Mouse (Mus musculus): ENCODE measurements around the gene Metrnl. TPM values are rescaled to one million over a fixed set of nuclear protein-coding genes. Genes with fewer than 3 reads are reported as not detected.
A peak's percentile ranks its signal among the peaks of the same experiment; 100 is the strongest.

Gene Metrnl
- polyA plus RNA-seq, 1 experiment from 2014 or later, result 3.5 TPM

GRCm38 (mm10) chr11:121686091-121686490, 15.3 kb upstream of the Metrnl start:
- ATAC-seq (ENCODE audit: low read depth), result no peak
- Histone ChIP-seq H3K4me3 (replicated peaks) (no peak overlapping the region), H3K9me3 (replicated peaks) (no peaks in the 10 kb centered on the region), H3K36me3 (no peaks in the 10 kb centered on the region), H3K27me3 (no peaks in the 10 kb centered on the region), H3K4me2 (no peak overlapping the region), H3K4me1 (replicated peaks) (no peaks in the 10 kb centered on the region), H3K27ac (no peak overlapping the region), H3K9ac (no peak overlapping the region)
- no peak for DNase-seq
- 59% methylated on average over 4 of the region's 4 CpGs for WGBS (ENCODE audit: insufficient replicate concordance)

DNA sequence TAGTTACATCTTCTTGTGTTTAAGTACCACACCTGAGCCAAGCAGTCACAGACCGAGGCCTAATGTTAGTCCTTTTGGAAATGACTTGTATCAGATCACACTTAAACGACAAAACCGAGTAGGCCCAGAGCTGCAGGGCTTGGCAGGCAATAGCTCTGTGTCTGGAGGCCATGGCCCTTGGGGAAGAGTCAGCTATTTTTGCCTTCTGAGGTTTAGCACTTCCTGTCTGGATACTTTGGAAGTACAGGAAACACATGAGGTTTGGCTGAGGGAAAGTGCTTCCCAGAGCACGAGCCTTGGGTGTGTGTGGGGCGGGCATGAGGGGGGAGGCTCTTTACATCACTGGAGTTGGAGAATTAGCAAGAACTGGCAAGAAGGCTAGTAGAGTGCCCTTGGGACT, 14.7 kb upstream of the Metrnl start:
- no peak overlapping the region for H3K27ac ChIP-seq
- H3K9me3 ChIP-seq (replicated peaks), result no peaks in the 10 kb centered on the region
- H3K27me3 ChIP-seq, result no peaks in the 10 kb centered on the region
- no peak overlapping the region for H3K9ac ChIP-seq
- H3K4me3 ChIP-seq (replicated peaks), result no peak overlapping the region
- no peak overlapping the region for H3K4me2 ChIP-seq
- DNase-seq (no peak), ATAC-seq (ENCODE audit: low read depth) (no peak)
- H3K36me3 ChIP-seq, result no peaks in the 10 kb centered on the region
- 42% methylated on average over 5 of the region's 5 CpGs for WGBS (ENCODE audit: insufficient replicate concordance)
- H3K4me1 ChIP-seq (replicated peaks), result no peaks in the 10 kb centered on the region

DNA sequence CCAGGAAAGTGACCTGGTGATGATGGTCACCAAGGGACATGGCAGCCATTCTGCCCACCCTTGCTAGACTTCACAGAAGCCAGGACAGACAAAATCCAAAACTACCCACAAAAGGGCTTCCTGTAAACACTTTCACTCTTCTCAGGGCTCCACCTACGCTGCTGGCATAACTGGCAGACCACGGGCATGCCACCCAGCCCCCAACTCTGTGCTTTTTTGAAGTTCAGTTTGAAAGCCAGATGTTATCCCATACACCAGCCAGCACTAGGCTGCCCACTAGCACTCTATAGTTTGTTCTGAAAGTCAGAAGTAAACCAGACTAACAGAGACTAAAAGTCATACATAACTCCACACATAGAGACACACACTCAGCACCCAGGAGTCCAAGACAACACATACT, 13.3 kb upstream of the Metrnl start:
- no peak for ATAC-seq (ENCODE audit: low read depth)
- 54% methylated on average over 2 of the region's 2 CpGs for WGBS (ENCODE audit: insufficient replicate concordance)

DNA sequence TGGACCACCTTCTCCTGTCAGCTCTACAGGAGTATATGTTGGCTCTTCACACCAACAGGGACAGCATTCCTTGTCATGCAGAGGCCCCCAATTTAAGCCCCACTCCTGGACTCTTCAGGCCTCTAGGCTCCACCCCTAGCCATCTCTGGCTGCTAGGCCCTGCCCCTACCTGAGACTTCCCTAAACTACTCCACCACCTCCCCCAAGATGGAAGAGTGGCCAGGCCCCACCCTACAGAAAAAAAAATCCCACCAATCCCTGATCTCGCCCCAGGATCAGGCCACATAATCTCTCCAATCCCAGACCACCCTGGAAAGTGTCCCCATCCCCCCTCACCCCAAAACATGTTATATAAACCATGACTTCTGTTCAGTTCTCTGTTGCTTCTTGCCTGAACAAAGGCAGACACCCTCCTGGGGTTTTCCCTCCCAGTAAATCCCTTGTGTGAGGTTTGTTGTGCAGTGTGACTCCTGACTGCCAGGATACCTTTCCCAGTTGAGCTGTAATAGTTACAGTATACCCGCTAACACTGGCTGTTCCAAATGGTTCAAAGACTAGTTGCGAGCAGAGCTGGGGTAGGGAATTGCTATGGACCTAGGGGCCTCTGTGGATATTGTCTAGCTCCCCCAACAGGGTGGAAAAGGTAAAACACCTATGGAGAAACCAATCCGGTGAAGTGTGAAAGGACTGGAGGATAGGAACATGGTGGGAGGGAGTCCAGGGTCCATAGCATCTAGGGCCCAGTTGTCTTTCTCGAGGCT, 5.9 kb upstream of the Metrnl start:
- Histone ChIP-seq H3K4me1 (replicated peaks) (no peaks in the 10 kb centered on the region), H3K36me3 (no peaks in the 10 kb centered on the region), H3K4me2 (no peak overlapping the region), H3K27me3 (peaks cover 9% of the 10 kb centered on the region), H3K9ac (no peak overlapping the region), H3K4me3 (replicated peaks) (no peak overlapping the region), H3K27ac (no peak overlapping the region), H3K9me3 (replicated peaks) (no peaks in the 10 kb centered on the region)
- 66% methylated on average over 5 of the region's 5 CpGs for WGBS (ENCODE audit: insufficient replicate concordance)
- ATAC-seq (ENCODE audit: low read depth), result no peak
- no peak for DNase-seq

More for the DNA sequence above, 13.3 kb upstream of the Metrnl start:
- DNase-seq, result no peak
- Histone ChIP-seq H3K9me3 (replicated peaks) (no peaks in the 10 kb centered on the region), H3K9ac (no peak overlapping the region), H3K4me3 (replicated peaks) (no peak overlapping the region), H3K36me3 (no peaks in the 10 kb centered on the region), H3K4me1 (replicated peaks) (no peaks in the 10 kb centered on the region), H3K27ac (no peak overlapping the region), H3K4me2 (no peak overlapping the region), H3K27me3 (no peaks in the 10 kb centered on the region)

DNA sequence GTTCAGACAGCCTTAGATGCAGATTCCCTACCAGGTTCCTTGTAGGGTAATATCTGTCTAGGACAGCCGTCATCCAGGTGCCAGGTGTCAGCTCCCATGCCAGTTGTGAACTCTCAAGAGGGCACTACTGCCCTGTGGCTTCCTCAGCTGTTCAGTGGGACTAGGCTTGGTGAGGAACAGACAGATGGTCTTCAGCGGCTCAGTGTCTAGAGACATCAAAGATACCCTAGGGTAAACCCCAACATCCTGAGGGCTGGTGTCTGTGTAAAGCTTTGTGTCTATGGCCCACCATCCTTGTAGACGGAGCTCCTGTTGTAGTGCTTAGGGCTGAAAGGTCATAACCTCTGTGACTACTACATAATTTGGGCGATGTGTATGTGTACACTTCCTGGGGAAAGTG, 4.1 kb upstream of the Metrnl start:
- ATAC-seq (ENCODE audit: low read depth), result no peak
- Histone ChIP-seq H3K27ac (no peak overlapping the region), H3K36me3 (no peaks in the 10 kb centered on the region), H3K4me1 (replicated peaks) (no peaks in the 10 kb centered on the region; the same call in 1 of the 2 replicates), H3K4me3 (replicated peaks) (no peak overlapping the region), H3K4me2 (no peak overlapping the region), H3K27me3 (peaks cover 26% of the 10 kb centered on the region), H3K9ac (no peak overlapping the region), H3K9me3 (replicated peaks) (no peaks in the 10 kb centered on the region)
- WGBS (ENCODE audit: insufficient replicate concordance), result 55% methylated on average over 4 of the region's 4 CpGs
- no peak for DNase-seq

- 56% methylated on average over 5 of the region's 5 CpGs for whole genome bisulfite sequencing (ENCODE audit: insufficient replicate concordance)
- Histone ChIP-seq H3K9me3 (replicated peaks) (no peaks in the 10 kb centered on the region), H3K36me3 (no peaks in the 10 kb centered on the region), H3K27ac (no peak overlapping the region), H3K4me1 (replicated peaks) (peaks cover 4% of the 10 kb centered on the region; the same call in 1 of the 2 replicates), H3K4me3 (replicated peaks) (no peak overlapping the region), H3K27me3 (peaks cover 38% of the 10 kb centered on the region), H3K9ac (no peak overlapping the region), H3K4me2 (no peak overlapping the region)
- no peak for ATAC-seq (ENCODE audit: low read depth)
- no peak for DNase-seq
Observed at GRCm38 (mm10) chr11:121698381-121698955, 2.9 kb upstream of the Metrnl start.

DNA sequence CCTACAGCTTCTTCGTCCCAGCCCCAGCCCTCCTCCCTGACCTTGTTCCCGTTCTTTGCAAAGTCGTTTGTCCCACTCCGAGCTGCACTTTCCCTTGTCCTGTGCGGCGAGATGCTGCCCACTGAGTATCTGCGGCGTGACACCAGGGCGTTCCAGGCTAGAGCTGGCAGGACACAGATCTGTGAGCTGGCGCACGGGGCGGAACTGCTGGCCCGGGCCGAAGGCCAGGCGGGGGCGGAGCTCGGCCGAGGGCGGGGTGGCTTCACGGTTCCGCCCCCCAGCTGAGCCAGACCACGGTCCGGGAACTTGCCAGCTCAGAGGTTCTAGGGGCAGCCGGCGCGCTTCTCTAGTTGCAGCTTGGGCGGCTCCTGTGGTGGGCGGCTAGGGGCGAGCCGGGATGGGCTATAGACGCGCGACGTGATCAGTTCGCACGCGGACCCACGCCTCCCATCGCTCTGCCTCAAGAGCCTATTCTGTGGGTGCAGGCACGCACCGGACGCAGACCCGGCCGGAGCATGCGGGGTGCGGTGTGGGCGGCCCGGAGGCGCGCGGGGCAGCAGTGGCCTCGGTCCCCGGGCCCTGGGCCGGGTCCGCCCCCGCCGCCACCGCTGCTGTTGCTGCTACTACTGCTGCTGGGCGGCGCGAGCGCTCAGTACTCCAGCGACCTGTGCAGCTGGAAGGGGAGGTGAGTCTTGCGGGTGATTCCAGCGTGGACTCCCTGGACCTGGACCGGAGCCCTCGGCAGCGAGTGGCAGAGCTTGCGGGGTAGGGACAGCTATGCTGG, 959 bp downstream of the Metrnl start:
- Histone ChIP-seq H3K36me3 (no peaks in the 10 kb centered on the region), H3K27ac (no peak overlapping the region), H3K4me3 (replicated peaks) (peak overlapping the region; percentile 61), H3K27me3 (peaks cover 69% of the 10 kb centered on the region), H3K9me3 (replicated peaks) (no peaks in the 10 kb centered on the region), H3K4me2 (peak overlapping the region; percentile 74), H3K4me1 (replicated peaks) (peaks cover 4% of the 10 kb centered on the region; the same call in 1 of the 2 replicates), H3K9ac (peak overlapping the region; percentile 61)
- WGBS (ENCODE audit: insufficient replicate concordance), result under 1% methylated on average over 69 of the region's 69 CpGs
- peak; percentile 49 for DNase-seq
- ATAC-seq (ENCODE audit: low read depth), result peak; percentile 85

DNA sequence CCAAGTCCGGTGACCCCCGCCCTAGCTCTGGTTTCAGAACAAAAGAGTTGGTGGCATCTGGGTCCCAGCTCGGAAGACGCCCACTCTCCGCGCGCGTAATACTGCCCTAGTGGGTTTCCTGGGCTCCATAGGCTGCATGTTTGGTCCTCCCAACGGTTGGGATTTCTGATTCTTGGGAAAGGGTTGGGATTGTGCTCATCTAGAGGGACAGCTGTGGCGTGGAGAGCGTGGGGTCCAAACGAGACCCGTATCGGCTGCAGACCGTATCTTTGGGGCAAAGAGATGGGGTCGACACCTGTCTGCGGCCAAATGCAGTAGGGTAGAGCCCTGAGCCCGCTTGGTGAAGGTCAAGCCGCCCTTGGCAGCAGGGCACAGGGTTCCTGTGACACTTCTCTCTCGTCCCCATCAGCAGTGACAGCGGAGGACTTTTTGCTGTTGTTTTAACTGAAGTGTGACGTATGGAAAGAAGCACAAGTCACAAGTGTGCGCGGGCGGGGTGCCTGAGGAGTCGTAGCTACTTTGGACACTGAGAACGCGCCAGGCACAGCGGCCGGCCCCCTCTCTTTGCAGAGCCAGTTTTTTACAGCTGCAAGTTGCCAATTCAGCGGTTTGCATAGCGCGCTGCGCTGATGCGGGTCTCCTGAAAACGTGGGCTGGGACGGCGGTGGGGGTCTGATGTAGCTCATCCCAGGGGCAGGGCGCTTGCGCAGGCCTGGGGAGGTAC, 1.7 kb downstream of the Metrnl start:
- Histone ChIP-seq H3K36me3 (no peaks in the 10 kb centered on the region), H3K4me1 (replicated peaks) (peaks cover 4% of the 10 kb centered on the region; the same call in 1 of the 2 replicates), H3K4me2 (peak overlapping the region; percentile 74), H3K9ac (peak overlapping the region; percentile 61), H3K27ac (no peak overlapping the region), H3K4me3 (replicated peaks) (peak overlapping the region; percentile 61), H3K9me3 (replicated peaks) (no peaks in the 10 kb centered on the region), H3K27me3 (peaks cover 75% of the 10 kb centered on the region)
- no peak for DNase-seq
- WGBS (ENCODE audit: insufficient replicate concordance), result 1% methylated on average over 40 of the region's 40 CpGs
- ATAC-seq (ENCODE audit: low read depth), result no peak

DNA sequence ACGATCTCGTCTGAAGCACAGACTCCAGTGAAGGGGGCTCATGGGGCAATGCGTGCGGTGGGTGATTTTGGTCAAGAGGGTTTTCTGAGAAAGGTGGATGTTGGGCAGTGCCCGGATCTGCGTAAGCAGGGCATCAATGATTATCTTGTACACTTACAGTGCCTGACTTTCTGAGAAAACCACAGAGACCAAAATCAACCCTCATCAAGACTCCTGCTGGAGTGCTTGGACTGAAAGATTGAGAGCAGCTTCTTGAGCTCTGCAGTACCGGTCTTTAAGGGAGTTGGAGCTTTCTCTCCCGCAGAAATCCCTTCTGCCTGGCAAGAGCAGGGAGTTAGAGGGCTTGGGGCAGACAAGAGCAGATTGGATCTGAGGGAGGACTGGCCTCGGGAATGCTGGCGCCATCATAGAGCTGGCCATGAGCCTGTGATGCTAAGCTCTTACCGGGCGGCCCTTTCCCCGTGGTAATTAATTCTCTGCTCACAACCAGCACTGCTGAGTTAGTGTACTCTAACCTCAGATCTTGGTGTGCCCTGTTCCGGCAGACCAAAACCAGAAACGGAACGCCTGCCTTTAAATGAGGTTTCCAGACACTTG, 2.4 kb downstream of the Metrnl start:
- no peak for DNase-seq
- Histone ChIP-seq H3K27ac (no peak overlapping the region), H3K4me3 (replicated peaks) (peak overlapping the region; percentile 61), H3K9ac (0 out of 2 replicates have a peak overlapping the region, but pooled peaks have one; percentile 29), H3K27me3 (peaks cover 76% of the 10 kb centered on the region), H3K4me1 (replicated peaks) (peaks cover 4% of the 10 kb centered on the region; the same call in 1 of the 2 replicates), H3K36me3 (no peaks in the 10 kb centered on the region), H3K9me3 (replicated peaks) (no peaks in the 10 kb centered on the region), H3K4me2 (peak overlapping the region; percentile 74)
- 15% methylated on average over 16 of the region's 16 CpGs for WGBS (ENCODE audit: insufficient replicate concordance)
- ATAC-seq (ENCODE audit: low read depth), result no peak

- Histone ChIP-seq H3K4me2 (no peak overlapping the region), H3K27ac (no peak overlapping the region), H3K4me3 (replicated peaks) (no peak overlapping the region), H3K27me3 (peaks cover 57% of the 10 kb centered on the region), H3K4me1 (replicated peaks) (peaks cover 4% of the 10 kb centered on the region; the same call in 1 of the 2 replicates), H3K36me3 (no peaks in the 10 kb centered on the region), H3K9me3 (replicated peaks) (no peaks in the 10 kb centered on the region), H3K9ac (no peak overlapping the region)
- WGBS (ENCODE audit: insufficient replicate concordance), result 21% methylated on average over 7 of the region's 7 CpGs
- DNase-seq, result no peak
- ATAC-seq (ENCODE audit: low read depth), result no peak
Observed at GRCm38 (mm10) chr11:121706521-121707005, 5.2 kb downstream of the Metrnl start.
